Mouse (Mus musculus): ENCODE measurements at regions not wholly inside any gene's neighbourhood (a gene's known extent, or its start where the extent isn't known, plus 50 kb on each side); places are given as distances from the start of the nearest gene placed in this dataset.
"Not testable (repeated sequence)": the region's sequence is repeated elsewhere in the genome, so short reads cannot be mapped to it uniquely, and the experiment has no call there.

DNA sequence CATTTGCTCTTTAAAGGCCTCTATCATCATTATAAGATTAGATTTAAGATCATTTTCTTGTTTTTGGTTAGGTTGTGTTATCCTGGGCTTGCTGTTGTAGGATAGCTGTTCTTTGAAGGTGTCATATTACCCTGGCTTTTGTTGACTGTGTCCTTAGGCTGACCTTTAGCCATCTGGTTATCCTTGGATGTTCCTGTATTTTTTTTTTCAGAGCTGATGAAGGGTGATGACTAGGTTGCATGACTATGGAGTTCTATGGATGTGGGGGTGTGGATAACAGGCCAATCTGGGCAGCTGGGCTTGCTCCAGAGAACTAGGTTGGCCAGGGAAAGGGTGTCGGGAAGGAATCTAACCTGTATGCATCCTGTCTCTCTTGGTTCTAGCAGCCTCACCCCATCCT lies 74.2 kb downstream of the Dmrta1 start:
- Histone ChIP-seq H3K4me1 (ENCODE audit: control insufficient read depth, insufficient read depth, low read length) (no peaks in the 10 kb centered on the region), H3K27ac (ENCODE audit: insufficient read depth, low read length) (no peak overlapping the region), H3K4me3 (replicated peaks; ENCODE audit: insufficient read depth, low read depth, low read length) (no peak overlapping the region), H3K27me3 (ENCODE audit: control insufficient read depth, insufficient read depth, low read length) (no peaks in the 10 kb centered on the region)
- no peak for DNase-seq
- 56% methylated on average over 1 of the region's 1 CpGs for WGBS
- TF ChIP-seq CTCF (IDR thresholded peaks at IDR 0.05; ENCODE audit: borderline replicate concordance, insufficient read depth, low read depth, low read length) (no peak), POLR2A (IDR thresholded peaks at IDR 0.05; ENCODE audit: borderline replicate concordance, insufficient read depth, low read length) (no peak)

DNA sequence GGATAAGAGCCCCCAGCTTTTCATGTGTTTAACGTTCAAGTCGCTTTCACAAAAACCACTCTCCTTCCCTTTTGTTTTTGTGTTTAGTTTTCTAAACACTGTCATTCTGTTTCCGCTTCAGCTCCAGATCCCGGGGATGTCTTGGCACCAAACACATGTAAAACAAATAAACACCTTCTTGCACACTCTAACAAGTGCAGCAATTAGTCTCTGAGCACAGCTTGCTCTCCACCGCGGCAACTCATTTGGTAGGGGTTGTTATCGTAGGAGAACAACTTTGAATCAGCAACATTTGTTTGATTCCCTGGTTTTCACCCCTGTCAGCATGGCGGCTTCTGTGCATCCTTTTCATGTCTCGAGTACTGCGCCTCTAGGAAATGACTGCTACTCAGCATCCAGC lies 97.0 kb downstream of the Dmrta1 start:
- H3K4me1 ChIP-seq (ENCODE audit: control insufficient read depth, insufficient read depth, low read length), result no peaks in the 10 kb centered on the region
- 26% methylated on average over 10 of the region's 10 CpGs for WGBS
- H3K4me3 ChIP-seq (replicated peaks; ENCODE audit: insufficient read depth, low read depth, low read length), result no peak overlapping the region
- no peak overlapping the region for H3K27ac ChIP-seq (ENCODE audit: insufficient read depth, low read length)
- TF ChIP-seq POLR2A (IDR thresholded peaks at IDR 0.05; ENCODE audit: borderline replicate concordance, insufficient read depth, low read length) (no peak), CTCF (IDR thresholded peaks at IDR 0.05; ENCODE audit: borderline replicate concordance, insufficient read depth, low read depth, low read length) (no peak)
- DNase-seq, result no peak
- H3K27me3 ChIP-seq (ENCODE audit: control insufficient read depth, insufficient read depth, low read length), result no peaks in the 10 kb centered on the region

DNA sequence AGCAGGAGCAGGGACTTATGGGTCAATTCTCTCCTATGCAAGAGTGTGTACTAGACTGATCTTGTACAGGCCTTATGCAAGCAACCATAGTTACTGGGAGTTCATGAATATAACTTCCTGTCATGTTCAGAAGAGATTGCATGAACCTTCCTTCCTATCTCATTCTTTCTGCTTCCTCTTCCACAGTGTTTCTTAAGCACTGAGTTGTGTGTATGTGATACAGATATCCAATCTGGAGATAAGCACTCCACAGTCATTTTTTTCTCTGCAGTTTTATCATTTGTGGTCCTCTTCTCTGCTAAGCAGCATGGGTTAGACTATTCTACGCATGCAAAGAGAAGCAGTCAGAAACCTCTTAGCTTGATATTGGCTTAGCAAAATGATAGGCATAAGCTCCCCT lies 102.3 kb downstream of the Dmrta1 start:
- H3K4me3 ChIP-seq (replicated peaks; ENCODE audit: insufficient read depth, low read depth, low read length), result no peak overlapping the region
- 98% methylated on average over 1 of the region's 1 CpGs for WGBS
- H3K27ac ChIP-seq (ENCODE audit: insufficient read depth, low read length), result no peak overlapping the region
- no peaks in the 10 kb centered on the region for H3K4me1 ChIP-seq (ENCODE audit: control insufficient read depth, insufficient read depth, low read length)
- DNase-seq, result no peak
- TF ChIP-seq POLR2A (IDR thresholded peaks at IDR 0.05; ENCODE audit: borderline replicate concordance, insufficient read depth, low read length) (no peak), CTCF (IDR thresholded peaks at IDR 0.05; ENCODE audit: borderline replicate concordance, insufficient read depth, low read depth, low read length) (no peak)
- H3K27me3 ChIP-seq (ENCODE audit: control insufficient read depth, insufficient read depth, low read length), result no peaks in the 10 kb centered on the region

DNA sequence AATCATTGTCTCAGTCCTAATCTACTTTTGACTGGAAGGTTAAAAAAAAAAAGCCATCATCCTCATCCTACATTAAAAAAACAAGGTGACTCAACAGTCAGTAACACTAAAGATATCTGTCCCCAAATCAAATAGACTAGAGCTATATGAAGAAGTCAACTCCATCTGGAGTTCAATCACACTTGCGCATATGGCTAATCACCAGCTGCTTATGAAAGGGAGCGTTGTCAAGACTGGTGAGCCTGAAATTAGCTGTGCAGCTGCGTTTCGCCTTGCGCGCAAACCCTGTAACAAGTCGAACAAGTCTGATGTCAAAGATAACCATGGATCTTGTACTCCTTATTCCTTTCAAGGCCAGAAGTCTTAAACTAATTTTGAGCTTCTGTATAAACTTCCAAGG lies 137.6 kb downstream of the Dmrta1 start:
- Histone ChIP-seq H3K4me1 (ENCODE audit: control insufficient read depth, insufficient read depth, low read length) (no peaks in the 10 kb centered on the region), H3K27me3 (ENCODE audit: control insufficient read depth, insufficient read depth, low read length) (no peaks in the 10 kb centered on the region), H3K27ac (ENCODE audit: insufficient read depth, low read length) (no peak overlapping the region), H3K4me3 (replicated peaks; ENCODE audit: insufficient read depth, low read depth, low read length) (no peak overlapping the region)
- no peak for TF ChIP-seq POLR2A (IDR thresholded peaks at IDR 0.05; ENCODE audit: borderline replicate concordance, insufficient read depth, low read length)
- TF ChIP-seq CTCF (IDR thresholded peaks at IDR 0.05; ENCODE audit: borderline replicate concordance, insufficient read depth, low read depth, low read length), result no peak
- WGBS, result 83% methylated on average over 7 of the region's 7 CpGs
- DNase-seq, result no peak

DNA sequence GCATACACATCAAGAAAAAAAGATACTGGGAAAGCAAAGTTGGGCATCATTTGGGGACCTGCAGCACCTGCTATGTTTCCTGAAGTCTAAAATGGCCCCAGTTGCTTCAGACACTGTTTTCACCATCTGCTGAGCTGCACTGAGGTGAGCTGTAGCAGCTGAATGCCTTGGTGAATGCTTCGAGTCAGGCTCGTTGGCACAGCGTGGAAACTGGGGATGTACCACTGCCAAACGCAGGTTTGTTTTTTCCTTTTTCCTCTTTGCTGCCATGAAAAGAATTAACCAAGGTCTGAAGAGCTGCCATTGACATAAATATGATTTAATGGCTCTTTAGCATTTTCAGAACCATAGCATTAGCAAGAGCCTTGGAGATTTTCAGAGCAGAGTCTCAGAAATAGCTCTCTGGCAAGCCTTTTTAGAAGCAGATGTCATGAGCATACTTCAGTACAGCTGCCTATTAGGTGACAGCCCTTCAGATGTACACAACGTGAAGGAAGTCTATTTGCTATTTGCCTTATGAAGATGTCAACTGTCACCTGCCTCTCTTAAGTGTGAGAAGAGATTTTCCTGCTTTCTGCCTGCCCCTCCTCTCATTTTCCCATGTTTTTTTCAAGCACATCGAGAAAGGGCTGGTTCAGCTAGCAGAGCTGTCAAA lies 155.4 kb downstream of the Dmrta1 start:
- Histone ChIP-seq H3K27ac (ENCODE audit: insufficient read depth, low read length) (no peak overlapping the region), H3K4me3 (replicated peaks; ENCODE audit: insufficient read depth, low read depth, low read length) (no peak overlapping the region), H3K4me1 (ENCODE audit: control insufficient read depth, insufficient read depth, low read length) (no peaks in the 10 kb centered on the region), H3K27me3 (ENCODE audit: control insufficient read depth, insufficient read depth, low read length) (no peaks in the 10 kb centered on the region)
- no peak for TF ChIP-seq CTCF (IDR thresholded peaks at IDR 0.05; ENCODE audit: borderline replicate concordance, insufficient read depth, low read depth, low read length)
- TF ChIP-seq POLR2A (IDR thresholded peaks at IDR 0.05; ENCODE audit: borderline replicate concordance, insufficient read depth, low read length), result no peak
- 8% methylated on average over 6 of the region's 6 CpGs for WGBS
- no peak for DNase-seq

DNA sequence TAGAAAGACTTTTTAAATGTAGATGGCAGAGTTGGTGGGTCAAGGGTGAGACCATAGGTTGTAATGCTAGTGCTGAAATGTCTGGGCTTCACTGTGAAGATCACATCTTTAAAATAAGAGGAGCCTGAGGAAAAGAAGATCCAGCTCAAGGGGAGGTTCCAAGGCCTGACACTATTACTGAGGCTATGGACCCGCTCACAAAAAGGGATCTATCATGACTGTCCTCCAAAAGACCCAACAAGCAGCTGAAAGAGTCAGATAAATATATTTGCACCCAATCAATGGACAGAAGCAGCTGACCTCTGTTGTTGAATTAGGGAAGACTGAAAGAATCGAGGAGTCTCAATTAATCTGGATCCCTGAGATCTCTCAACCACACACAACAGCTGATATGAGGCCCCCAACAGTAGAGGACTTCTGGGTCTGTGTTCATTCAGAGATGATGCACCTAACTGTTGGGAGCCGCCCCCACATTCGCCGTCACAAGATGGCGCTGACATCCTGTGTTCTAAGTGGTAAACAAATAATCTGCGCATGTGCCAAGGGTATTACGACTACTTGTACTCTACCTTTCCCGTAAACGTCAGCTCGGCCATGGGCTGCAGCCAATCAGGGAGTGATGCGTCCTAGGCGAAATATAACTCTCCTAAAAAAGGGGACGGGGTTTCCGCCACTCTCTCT lies 196.3 kb downstream of the Dmrta1 start:
- not testable (repeated sequence) for H3K27ac ChIP-seq (ENCODE audit: insufficient read depth, low read length); H3K4me1 ChIP-seq (ENCODE audit: control insufficient read depth, insufficient read depth, low read length); H3K27me3 ChIP-seq (ENCODE audit: control insufficient read depth, insufficient read depth, low read length)
- peak overlapping the region; percentile 10 for H3K4me3 ChIP-seq (replicated peaks; ENCODE audit: insufficient read depth, low read depth, low read length)
- 23% methylated on average over 8 of the region's 15 CpGs for WGBS
- DNase-seq, result peak; percentile 31 to 34

DNA sequence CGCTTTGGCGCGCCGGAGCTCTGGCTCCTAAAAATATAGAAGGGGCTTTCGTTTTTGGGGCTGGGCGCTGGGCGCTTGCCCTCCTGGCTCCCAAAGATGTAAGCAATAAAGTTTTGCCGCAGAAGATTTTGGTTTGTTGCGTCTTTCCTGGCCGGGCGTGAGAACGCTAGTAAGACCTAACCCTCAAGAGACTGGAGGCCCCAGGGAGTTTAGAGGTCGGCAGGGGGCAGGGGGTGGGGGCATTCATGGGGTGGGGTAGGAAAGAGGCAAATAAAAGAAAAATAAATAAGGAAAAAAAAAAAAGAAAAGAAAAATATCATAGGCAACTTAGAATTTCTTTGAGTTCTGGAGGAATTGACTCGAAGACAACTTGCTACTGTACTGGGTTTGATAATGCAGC lies 196.9 kb downstream of the Dmrta1 start:
- not testable (repeated sequence) for H3K27ac ChIP-seq (ENCODE audit: insufficient read depth, low read length); H3K27me3 ChIP-seq (ENCODE audit: control insufficient read depth, insufficient read depth, low read length); DNase-seq; H3K4me1 ChIP-seq (ENCODE audit: control insufficient read depth, insufficient read depth, low read length); H3K4me3 ChIP-seq (replicated peaks; ENCODE audit: insufficient read depth, low read depth, low read length)
- WGBS, result 29% methylated on average over 7 of the region's 14 CpGs

DNA sequence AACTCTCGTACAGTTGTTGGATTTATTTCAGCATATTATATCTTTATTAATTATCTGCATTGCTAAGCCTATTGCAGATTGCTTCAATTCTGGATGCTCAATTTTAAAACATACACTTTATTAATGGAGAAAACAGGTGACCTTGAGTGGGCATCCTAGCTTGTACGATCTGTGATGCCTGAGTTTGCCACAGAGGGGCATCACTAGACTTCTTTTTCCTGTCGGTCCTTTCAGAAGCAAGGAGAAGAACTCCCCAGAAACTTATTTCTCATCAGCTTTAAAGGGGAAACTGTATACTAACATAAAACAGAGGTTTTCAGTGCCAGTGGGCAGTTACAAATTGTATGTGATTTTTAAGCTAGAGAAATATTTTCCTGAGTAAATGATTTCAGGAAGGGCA lies 201.8 kb downstream of the Dmrta1 start:
- H3K27me3 ChIP-seq (ENCODE audit: control insufficient read depth, insufficient read depth, low read length), result no peaks in the 10 kb centered on the region
- H3K27ac ChIP-seq (ENCODE audit: insufficient read depth, low read length), result no peak overlapping the region
- DNase-seq, result no peak
- no peak overlapping the region for H3K4me3 ChIP-seq (replicated peaks; ENCODE audit: insufficient read depth, low read depth, low read length)
- H3K4me1 ChIP-seq (ENCODE audit: control insufficient read depth, insufficient read depth, low read length), result no peaks in the 10 kb centered on the region
- TF ChIP-seq CTCF (IDR thresholded peaks at IDR 0.05; ENCODE audit: borderline replicate concordance, insufficient read depth, low read depth, low read length) (peak; percentile 16; the same call in 1 of the 2 replicates), POLR2A (IDR thresholded peaks at IDR 0.05; ENCODE audit: borderline replicate concordance, insufficient read depth, low read length) (no peak)
- WGBS, result 49% methylated on average over 3 of the region's 3 CpGs

Measured in cerebellum, adult 2 months (tissue).